Mouse (Mus musculus): ENCODE measurements around the gene Ets1.

Gene Ets1

DNA sequence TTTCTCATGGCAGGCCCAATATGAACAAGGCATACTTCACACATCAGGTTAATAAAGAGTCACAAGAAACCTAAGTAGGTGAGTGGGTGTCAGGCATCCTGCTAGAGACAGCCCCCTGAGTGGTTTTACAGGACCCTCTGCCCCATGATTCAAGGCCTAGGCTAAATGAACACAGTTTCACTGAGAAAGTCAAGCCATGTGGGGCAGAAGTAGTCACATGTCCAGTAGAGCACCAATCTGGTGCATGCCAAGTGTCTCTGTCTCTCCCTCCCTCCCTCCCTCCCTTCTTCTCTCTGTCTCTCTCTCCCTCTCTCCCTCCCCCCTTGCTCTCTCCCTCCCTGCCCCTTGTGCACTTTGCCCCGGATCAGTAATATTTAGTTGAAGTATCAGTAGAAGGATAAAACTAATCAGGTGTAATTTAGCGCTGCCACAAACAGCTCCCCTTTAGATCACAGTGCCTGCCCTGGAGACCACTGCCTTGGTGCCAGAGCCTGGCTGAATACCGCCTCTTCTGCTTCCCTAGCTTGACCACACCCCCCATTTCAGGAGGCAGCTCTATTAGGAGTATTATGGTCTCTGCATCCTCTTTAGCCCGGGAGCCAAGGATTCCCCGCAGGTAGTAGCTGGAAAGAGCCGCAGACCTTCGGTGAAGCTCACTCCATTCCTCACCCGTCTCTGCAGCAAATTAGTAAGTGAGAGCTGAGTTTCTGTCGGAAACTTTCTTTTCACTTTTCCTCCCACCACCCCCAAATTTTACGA lies at the start of gene Ets1:
Ets1 (plus strand) TSS at position 595 of the 759 bp plus-strand sequence.
- DNase-seq = peak; percentile 68

- DNase-seq = peak; percentile 94
These were observed 46.1 kb upstream of the Ets1 start for GRCm38 (mm10) chr9:32589900-32590299.

GRCm38 (mm10) chr9:32590571-32590970 lies 45.5 kb upstream of the Ets1 start:
- DNase-seq = no peak

DNA sequence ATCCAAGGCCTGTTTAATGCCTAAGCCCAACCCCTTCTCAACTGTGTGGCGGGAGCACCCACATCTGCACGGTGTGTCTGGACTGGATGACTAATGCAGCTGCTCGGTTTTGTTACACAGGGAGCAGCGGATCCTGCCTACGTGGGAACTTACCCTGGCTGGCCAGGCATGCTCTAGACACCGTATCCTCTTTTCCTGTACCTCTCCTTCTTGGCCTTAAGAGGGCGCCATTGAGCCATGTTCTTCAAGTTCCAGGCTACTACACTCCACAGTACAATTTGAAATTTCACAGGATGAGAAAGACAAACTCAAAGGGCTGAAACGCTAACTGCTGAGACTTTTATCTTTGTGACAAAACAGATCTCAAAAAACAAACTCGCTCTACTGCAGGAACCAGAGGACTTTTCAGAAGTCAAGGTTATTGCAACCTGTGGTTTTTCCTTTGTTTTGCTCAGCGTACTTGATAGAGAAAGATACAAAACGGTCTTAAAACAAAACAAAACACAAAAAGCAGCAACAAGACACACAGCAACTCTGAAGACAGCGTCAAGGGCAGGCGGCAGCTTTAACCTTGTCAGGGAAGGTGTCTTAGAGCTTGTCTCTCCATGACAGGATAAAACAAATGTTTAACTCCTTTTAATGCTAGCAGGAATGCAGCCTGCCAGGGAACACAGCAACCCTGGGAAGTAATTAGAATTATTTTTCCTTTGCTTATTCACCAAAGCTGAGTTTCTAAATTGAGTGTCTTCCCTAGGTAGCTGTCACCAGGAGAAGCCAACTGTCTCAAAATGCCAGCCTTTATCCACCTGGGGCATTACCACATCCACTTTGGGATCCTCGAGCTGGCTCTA lies 44.1 kb upstream of the Ets1 start:
- DNase-seq = peak; percentile 76

DNA sequence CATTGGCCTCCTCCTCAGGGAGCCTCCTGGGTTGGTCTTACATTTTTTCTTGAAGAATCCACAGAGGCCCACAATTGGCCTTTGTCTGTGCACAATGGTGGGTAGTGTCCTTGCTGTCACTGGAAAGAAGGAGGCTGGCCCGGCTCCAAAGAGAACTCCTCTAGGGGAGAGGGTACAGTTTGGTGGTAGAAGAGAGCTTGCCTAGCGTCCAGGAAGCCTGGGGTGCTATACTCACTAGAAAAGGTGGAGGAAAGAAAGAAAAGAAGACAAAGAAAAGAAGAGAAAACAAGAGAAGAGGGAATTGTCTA lies 43.5 kb upstream of the Ets1 start:
- peak; percentile 46 for DNase-seq

DNA sequence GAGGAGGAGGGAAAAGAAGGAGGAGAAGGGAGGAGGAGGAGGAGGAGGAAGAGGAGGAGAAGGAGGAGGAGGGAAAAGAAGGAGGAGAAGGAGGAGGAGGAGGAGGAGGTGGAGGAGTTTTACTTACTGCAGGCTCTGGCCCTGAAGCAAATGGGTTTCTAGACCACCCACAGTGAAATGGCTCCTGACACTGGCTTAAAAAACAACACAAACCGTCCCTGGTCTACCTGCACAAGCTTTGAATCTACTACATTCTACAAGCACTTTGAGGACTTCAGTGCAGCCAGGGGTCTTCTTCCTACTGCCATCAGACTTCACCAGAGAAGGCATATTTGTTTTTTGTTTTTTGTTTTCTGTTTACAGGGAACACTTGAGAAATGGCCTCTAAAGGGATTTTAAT lies 42.2 kb upstream of the Ets1 start:
- no peak for DNase-seq

GRCm38 (mm10) chr9:32594346-32594745 lies 41.7 kb upstream of the Ets1 start:
- DNase-seq = no peak

GRCm38 (mm10) chr9:32595076-32595820 lies 40.8 kb upstream of the Ets1 start:
- DNase-seq = peak; percentile 37

GRCm38 (mm10) chr9:32596366-32596765 lies 39.7 kb upstream of the Ets1 start:
- no peak for DNase-seq

DNA sequence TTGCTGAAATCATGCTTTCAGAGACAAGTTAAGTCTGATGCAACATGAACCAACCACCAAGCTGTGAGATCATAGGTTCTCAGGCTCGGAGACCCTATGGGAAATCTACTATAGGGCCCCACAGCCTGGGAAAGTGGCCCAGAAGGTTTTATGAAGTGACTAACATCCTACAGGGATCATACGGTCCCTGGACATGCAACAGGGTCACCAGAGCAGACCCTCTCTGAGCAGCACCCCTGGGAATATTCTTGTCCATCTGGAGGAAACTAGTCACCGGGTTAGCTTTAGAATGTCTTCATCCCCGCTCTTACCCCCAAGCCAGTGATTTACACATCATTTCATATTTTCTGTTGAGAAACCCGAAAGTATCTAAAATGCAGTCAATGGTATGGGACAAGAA lies 34.1 kb upstream of the Ets1 start:
- no peak for DNase-seq

- DNase-seq = no peak
These were observed 32.9 kb upstream of the Ets1 start for GRCm38 (mm10) chr9:32603097-32603496.

- DNase-seq = no peak
These were observed 28.8 kb upstream of the Ets1 start for GRCm38 (mm10) chr9:32607218-32607617.

DNA sequence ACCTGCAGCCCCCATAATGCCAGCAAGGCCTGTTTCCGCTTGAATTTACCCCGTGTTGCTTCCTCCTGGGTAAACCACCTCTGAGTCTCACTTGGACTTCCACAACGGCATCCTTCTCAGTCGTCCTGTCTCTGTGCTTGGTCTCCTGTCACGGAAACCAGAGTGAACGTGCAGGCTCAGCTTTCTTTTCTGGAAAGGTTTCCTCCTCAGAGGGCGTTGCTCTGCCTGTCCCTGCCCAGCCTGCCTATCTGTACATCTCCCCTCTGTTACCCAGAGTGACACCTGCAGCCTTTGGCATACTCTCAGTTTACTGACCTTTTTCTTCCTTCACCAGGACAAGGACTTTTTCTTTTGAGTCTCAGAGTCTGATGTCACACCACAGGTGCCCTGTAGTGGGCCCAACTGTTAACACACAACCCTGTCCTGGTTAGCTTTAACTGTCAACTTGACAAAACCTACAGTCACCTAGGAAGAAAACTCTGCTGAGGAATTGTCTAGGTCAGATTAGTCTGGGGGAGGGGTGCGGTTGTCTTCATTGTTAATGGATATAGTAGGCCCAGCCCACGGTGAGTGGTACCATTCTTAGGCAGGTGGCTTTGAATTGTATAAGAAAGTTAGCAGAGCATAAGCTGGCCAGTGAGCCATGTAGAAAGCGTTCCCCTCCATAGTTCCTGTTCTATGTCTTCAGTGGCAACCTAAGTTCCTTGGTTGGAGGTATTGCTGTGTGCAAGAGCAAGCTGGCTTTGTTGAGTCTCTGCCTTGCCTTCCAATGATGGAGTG lies 27.0 kb upstream of the Ets1 start:
- no peak for DNase-seq

GRCm38 (mm10) chr9:32610218-32610617 lies 25.8 kb upstream of the Ets1 start:
- no peak for DNase-seq

DNA sequence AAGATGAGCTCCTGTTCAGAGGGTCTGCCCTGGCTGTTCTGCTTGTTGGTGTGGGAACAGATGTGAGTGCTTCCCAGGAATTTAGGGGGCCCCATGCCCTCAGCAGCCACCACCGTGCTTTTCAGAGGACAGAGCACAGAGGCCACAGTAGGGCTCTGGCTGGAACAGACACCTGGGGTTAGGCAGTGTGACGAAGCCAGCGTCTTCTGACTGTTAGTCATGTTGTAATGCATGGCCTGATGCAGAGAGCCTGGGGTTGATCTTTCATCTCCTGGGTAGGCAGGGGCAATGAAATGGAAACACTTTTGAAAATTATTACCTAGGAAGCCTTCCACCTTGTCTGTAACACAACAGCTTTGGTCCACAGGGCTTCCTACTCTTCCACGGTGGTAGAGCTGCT lies 25.4 kb upstream of the Ets1 start:
- peak; percentile 47 for DNase-seq

- no peak for DNase-seq
These were observed 24.7 kb upstream of the Ets1 start for GRCm38 (mm10) chr9:32611340-32611739.

DNA sequence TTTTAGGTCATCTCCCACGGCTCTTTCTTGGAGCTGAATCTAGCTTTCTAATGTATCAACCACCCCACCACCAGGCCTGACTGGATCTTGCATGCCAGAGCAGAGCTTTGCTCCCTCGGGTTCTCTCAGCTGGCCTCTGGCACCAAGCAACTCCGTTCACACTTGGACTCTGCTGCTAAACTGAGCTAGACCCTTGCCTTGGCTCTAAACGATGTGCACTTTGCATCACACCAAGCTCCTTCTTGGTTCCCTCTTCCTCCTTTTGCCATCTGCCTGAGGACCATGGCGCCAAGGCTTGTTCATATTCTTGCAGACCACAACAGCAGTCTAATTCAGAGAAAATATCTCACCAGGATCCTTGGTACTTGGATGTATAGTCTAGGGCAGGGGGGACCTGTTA lies 23.6 kb upstream of the Ets1 start:
- DNase-seq = no peak

- DNase-seq = no peak
These were observed 23.1 kb upstream of the Ets1 start for GRCm38 (mm10) chr9:32612861-32613421.

DNA sequence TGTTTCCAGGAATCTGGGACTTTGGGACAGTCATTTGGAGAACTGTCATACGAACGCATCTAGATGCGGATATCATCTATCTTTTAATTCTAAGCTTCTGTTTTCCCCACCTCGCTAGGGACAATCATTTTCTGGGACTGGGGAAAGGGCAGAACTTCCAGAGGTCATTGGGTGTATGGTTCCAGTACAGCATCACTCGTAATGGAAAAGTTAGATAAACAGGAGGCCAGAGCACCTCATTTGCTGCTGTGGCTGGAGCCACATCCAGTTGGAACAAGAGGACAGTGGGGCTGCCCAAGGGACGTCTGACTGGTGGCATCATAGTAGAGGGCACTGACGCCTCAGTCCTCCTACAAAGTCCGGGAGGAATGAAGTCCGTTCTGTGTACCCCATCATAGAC lies 21.8 kb upstream of the Ets1 start:
- no peak for DNase-seq

GRCm38 (mm10) chr9:32615461-32615860 lies 20.6 kb upstream of the Ets1 start:
- DNase-seq = no peak

- DNase-seq = no peak
These were observed 20.0 kb upstream of the Ets1 start for GRCm38 (mm10) chr9:32615986-32616385.

All from kidney, postnatal 10 days (tissue).